Mouse (Mus musculus) stomach, embryonic 16.5 days (tissue): ENCODE results near the gene Emilin3. TPM values are rescaled to one million over a fixed set of nuclear protein-coding genes. Genes with fewer than 3 reads are reported as not detected.

Experiments
- ATAC-seq: fragments of 200-750 bp; cut with Nextera tagmentation; 2 replicates; pipeline ENCODE4 v1.8.0; 2017; ENCODE audit warnings: moderate number of reproducible peaks, moderate TSS enrichment; ENCODE audit not compliant: insufficient read depth, low FRiP score
- H3K27ac ChIP-seq: fragments of 300-500 bp; sonication (generic); 2 replicates; pipeline ENCODE4 v1.5.1; 2014; ENCODE audit warnings: low read length
- H3K27me3 ChIP-seq: fragments of 300-500 bp; sonication (generic); 2 replicates; pipeline ENCODE4 v1.6.1; 2014; ENCODE audit warnings: low read length, control low read depth, mixed read lengths; ENCODE audit not compliant: control insufficient read depth, insufficient read depth
- H3K36me3 ChIP-seq: fragments of 300-500 bp; sonication (generic); 2 replicates; pipeline ENCODE4 v1.6.1; 2014; ENCODE audit warnings: low read length; ENCODE audit not compliant: control insufficient read depth, insufficient read depth
- H3K4me1 ChIP-seq: fragments of 300-500 bp; sonication (generic); 2 replicates; pipeline ENCODE4 v1.6.1; 2014; ENCODE audit warnings: low read length, control low read depth, mixed read lengths; ENCODE audit not compliant: control insufficient read depth, insufficient read depth
- H3K4me2 ChIP-seq: fragments of 300-500 bp; sonication (generic); 2 replicates; pipeline ENCODE4 v1.6.1; 2014; ENCODE audit warnings: low read depth, low read length, mixed read lengths
- H3K4me3 ChIP-seq: fragments of 300-500 bp; sonication (generic); replicated peaks from 2 replicates; pipeline ENCODE4 v1.5.1; 2014; ENCODE audit warnings: mild to moderate bottlenecking, low read length
- H3K9ac ChIP-seq: fragments of 300-500 bp; sonication (generic); 2 replicates; pipeline ENCODE4 v1.6.1; 2014; ENCODE audit warnings: low read length
- H3K9me3 ChIP-seq: fragments of 300-500 bp; sonication (generic); replicated peaks from 2 replicates; pipeline ENCODE4 v1.6.1; 2016; ENCODE audit warnings: low read length, control low read depth; ENCODE audit not compliant: control insufficient read depth
- WGBS: fragments of 180-500 bp; shearing (Covaris S2); extraction: QIAGEN DNeasy Blood & Tissue Kit; methylation state at CpG from one replicate; pipeline ENCODE4 v1.1.7; 2014; 5-methylcytosine and 5-hydroxymethylcytosine counted together
- polyA plus RNA-seq: library from polyadenylated mRNA; unstranded; fragments of >200 nt; fragmentation: Nextera tagmentation; extraction: Ambion mirVana; gene quantifications from 2 replicates; pipeline ENCODE4 v1.2.1, GENCODE M21; 2015

Emilin3 gene
- polyA plus RNA-seq, 1 experiment from 2014 or later, result 25.3 TPM

- Histone ChIP-seq H3K27ac (no peak overlapping the region), H3K9me3 (no peaks in the 10 kb centered on the region), H3K9ac (no peak overlapping the region), H3K4me2 (no peak overlapping the region), H3K36me3 (no peaks in the 10 kb centered on the region), H3K27me3 (no peaks in the 10 kb centered on the region), H3K4me1 (no peaks in the 10 kb centered on the region), H3K4me3 (no peak overlapping the region)
- ATAC-seq, result no peak
- 76% methylated on average over 3 of the region's 3 CpGs for WGBS
These were observed 25.9 kb downstream of the Emilin3 start for GRCm38 (mm10) chr2:160886221-160886620.

DNA sequence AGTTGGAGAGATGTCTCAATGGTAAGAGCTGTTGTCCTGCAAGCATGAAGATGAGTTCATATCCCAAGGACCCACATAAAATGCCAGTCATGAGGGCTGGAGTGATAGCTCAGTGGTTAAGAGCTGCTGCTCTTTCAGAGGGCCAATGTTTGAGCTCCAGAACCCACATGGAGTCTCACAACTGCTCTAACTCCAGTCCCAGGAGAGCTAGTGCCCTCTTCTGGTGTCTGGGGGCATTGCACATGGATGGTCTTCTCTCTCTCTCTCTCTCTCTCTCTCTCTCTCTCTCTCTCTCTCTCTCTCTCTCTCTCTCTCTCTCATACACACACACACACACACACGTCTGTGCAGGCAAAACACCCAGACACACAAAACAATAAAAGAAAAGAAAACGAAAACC is 27.3 kb downstream of the Emilin3 start:
- Histone ChIP-seq H3K27me3 (no peaks in the 10 kb centered on the region), H3K27ac (no peak overlapping the region), H3K9me3 (no peaks in the 10 kb centered on the region), H3K4me1 (no peaks in the 10 kb centered on the region), H3K36me3 (no peaks in the 10 kb centered on the region), H3K4me2 (no peak overlapping the region), H3K4me3 (no peak overlapping the region), H3K9ac (no peak overlapping the region)
- 21% methylated on average over 2 of the region's 2 CpGs for WGBS
- no peak for ATAC-seq

- Histone ChIP-seq H3K9ac (no peak overlapping the region), H3K4me3 (no peak overlapping the region), H3K4me2 (no peak overlapping the region), H3K27ac (no peak overlapping the region), H3K36me3 (no peaks in the 10 kb centered on the region), H3K9me3 (no peaks in the 10 kb centered on the region), H3K27me3 (no peaks in the 10 kb centered on the region), H3K4me1 (no peaks in the 10 kb centered on the region)
- ATAC-seq, result no peak
- 57% methylated on average over 4 of the region's 4 CpGs for WGBS
These were observed 28.2 kb downstream of the Emilin3 start for GRCm38 (mm10) chr2:160883912-160884311.

- no peaks in the 10 kb centered on the region for H3K4me1 ChIP-seq
- no peaks in the 10 kb centered on the region for H3K27me3 ChIP-seq
- H3K27ac ChIP-seq, result no peak overlapping the region
- no peak for ATAC-seq
- 75% methylated on average over 5 of the region's 5 CpGs for WGBS
- H3K9ac ChIP-seq, result no peak overlapping the region
- no peak overlapping the region for H3K4me3 ChIP-seq
- no peaks in the 10 kb centered on the region for H3K9me3 ChIP-seq
- H3K4me2 ChIP-seq, result no peak overlapping the region
- H3K36me3 ChIP-seq, result no peaks in the 10 kb centered on the region
These were observed 29.7 kb downstream of the Emilin3 start for GRCm38 (mm10) chr2:160882436-160882835.

- 50% methylated on average over 6 of the region's 6 CpGs for WGBS
- no peak overlapping the region for H3K4me3 ChIP-seq
- no peaks in the 10 kb centered on the region for H3K4me1 ChIP-seq
- ATAC-seq, result no peak
- H3K36me3 ChIP-seq, result no peaks in the 10 kb centered on the region
- H3K9ac ChIP-seq, result 0 out of 2 replicates have a peak overlapping the region, but pooled peaks have one; percentile 4
- H3K27ac ChIP-seq, result no peak overlapping the region
- H3K27me3 ChIP-seq, result no peaks in the 10 kb centered on the region
- no peaks in the 10 kb centered on the region for H3K9me3 ChIP-seq
- H3K4me2 ChIP-seq, result no peak overlapping the region
These were observed 30.5 kb downstream of the Emilin3 start for GRCm38 (mm10) chr2:160881462-160882101.

DNA sequence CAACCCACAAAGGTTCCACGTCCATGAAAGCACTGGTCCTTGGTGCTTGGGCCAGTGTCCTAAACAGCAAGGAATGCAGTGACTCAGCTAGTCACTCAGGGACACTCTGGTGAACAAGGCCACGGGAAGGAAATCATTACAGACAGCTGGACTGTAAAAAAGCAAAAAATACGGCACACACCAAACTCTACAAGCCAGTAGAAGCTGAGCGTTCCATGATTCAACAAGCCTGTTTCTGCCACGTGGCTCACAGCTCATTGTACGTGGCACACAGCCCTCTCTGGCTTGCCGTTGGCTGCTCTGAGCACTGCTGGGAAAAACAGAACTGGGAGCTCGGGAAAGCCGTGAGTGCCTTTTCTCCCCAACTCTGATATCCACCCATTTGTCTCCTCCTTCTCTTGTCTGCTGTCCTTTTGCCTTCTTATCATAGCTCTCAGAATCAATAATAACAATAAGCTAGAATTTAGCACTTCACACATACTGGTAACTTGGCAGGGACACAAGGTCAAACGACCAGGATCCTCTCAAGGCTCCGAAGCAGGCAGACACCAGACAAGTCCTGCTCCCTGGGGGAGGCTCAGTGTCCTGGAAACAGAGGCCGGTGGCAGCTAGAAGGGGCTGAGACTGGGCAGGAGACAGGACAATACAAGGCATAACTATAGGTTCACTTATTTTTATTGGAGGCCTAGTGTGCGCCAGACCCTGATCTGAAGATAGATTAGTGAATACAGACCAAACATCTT is 31.5 kb downstream of the Emilin3 start, which contains the start of gene Lpin3:
Lpin3 (plus strand) TSS at position 218 of the 743 bp plus-strand sequence.
- Histone ChIP-seq H3K4me1 (no peaks in the 10 kb centered on the region), H3K4me2 (no peak within 1 kb of the TSS), H3K4me3 (no peak within 1 kb of the TSS), H3K36me3 (no peaks in the 10 kb centered on the region), H3K27ac (no peak within 1 kb of the TSS), H3K9ac (0 out of 2 replicates have a peak within 1 kb of the TSS, but pooled peaks have one; percentile 4), H3K27me3 (no peaks in the 10 kb centered on the region), H3K9me3 (0 out of 2 replicates have a peak, but pooled peaks cover 5% of the 10 kb centered on the region)
- 55% methylated on average over 13 of the region's 13 CpGs for WGBS
- no peak for ATAC-seq

GRCm38 (mm10) chr2:160876115-160876514 is 36.0 kb downstream of the Emilin3 start:
- Histone ChIP-seq H3K4me3 (no peak overlapping the region), H3K27me3 (no peaks in the 10 kb centered on the region), H3K9me3 (0 out of 2 replicates have a peak, but pooled peaks cover 5% of the 10 kb centered on the region), H3K4me1 (peaks cover 4% of the 10 kb centered on the region; the same call in 1 of the 2 replicates), H3K27ac (no peak overlapping the region), H3K9ac (no peak overlapping the region), H3K4me2 (no peak overlapping the region), H3K36me3 (no peaks in the 10 kb centered on the region)
- 85% methylated on average over 4 of the region's 4 CpGs for WGBS
- no peak for ATAC-seq

GRCm38 (mm10) chr2:160874231-160874877 is 37.8 kb downstream of the Emilin3 start:
- 0 out of 2 replicates have a peak, but pooled peaks cover 5% of the 10 kb centered on the region for H3K9me3 ChIP-seq
- H3K9ac ChIP-seq, result no peak overlapping the region
- H3K36me3 ChIP-seq, result no peaks in the 10 kb centered on the region
- H3K27ac ChIP-seq, result no peak overlapping the region
- 68% methylated on average over 5 of the region's 5 CpGs for WGBS
- no peak overlapping the region for H3K4me3 ChIP-seq
- H3K4me1 ChIP-seq, result peaks cover 4% of the 10 kb centered on the region; the same call in 1 of the 2 replicates
- H3K4me2 ChIP-seq, result no peak overlapping the region
- no peak for ATAC-seq
- H3K27me3 ChIP-seq, result no peaks in the 10 kb centered on the region
